Mouse (Mus musculus): ENCODE results near the gene Grm3.

DNA sequence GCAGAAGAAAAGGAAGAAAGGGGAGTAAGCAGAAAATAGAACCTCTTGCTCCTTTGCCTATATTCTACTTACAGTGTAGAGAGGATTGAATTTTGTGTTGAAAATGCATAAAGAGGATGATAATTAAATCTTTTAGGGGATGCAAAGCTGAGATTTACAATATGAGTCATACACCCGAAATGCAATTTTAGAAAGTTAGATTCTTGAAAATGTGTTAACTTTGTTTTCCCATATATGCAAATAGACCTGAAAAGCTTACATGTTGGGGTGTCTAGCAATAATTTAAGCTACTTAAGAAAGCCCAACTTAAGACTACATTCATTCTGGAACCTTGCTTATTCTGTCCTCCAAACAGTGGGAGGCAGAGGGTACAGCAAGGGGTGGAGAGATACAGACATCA, 56.0 kb downstream of the Grm3 start:
- TF ChIP-seq CTCF (conservative IDR thresholded peaks at IDR 0.05; ENCODE audit: low read length) (no peak), POU5F1 (IDR thresholded peaks at IDR 0.05; ENCODE audit: borderline replicate concordance, low read length) (no peak)
